Mouse (Mus musculus): Measurements from ENCODE around the gene Zfp664. TPM values are rescaled to one million over a fixed set of nuclear protein-coding genes. Genes with fewer than 3 reads are reported as not detected.
A peak's percentile ranks its signal among the peaks of the same experiment; 100 is the strongest.

Gene Zfp664
- total RNA-seq, 2 experiments from 2014 or later, result 17.0 to 21.8 TPM

DNA sequence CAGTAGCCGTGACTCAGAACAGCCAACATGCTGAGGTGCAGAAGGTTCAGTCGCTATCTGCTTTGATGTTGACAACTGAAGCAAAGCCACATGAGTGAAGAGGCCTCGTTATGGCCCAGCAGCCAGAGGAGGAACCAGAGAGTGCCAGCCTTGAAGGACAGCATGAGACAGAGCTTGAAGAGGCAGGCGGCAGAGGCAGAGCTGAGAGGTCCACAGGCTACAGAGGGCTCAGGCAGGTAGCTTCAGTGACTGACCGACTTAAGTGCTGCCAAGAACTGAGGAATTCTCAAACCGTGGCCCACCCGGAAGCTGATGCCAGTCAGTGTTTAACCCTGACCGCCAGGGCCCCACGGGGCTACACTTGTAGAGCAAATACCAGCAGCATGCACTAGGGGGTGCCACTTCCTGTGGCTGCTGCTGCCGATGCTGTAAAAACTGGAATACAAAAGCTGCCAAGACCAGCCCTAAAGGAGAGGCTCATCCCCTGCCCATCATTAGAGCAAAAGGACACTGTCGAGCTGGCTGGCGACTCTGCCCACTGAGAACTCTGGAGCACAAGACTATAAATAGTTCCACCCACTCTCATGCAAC lies 81.4 kb downstream of the Zfp664 start:
- intact Hi-C loops (cut with DNase I), result loop anchor here (1.0 to 10.0 kb wide), 2 partner anchors 70 to 161 kb away; no protein-coding TSS in a partner anchor
- Histone ChIP-seq H3K4me3 (no peak overlapping the region), H3K27ac (0 out of 2 replicates have a peak overlapping the region, but pooled peaks have one; percentile 8)
- peak; percentile 77 for DNase-seq
- peak; percentile 89 for TF ChIP-seq CTCF (IDR thresholded peaks at IDR 0.05)

DNA sequence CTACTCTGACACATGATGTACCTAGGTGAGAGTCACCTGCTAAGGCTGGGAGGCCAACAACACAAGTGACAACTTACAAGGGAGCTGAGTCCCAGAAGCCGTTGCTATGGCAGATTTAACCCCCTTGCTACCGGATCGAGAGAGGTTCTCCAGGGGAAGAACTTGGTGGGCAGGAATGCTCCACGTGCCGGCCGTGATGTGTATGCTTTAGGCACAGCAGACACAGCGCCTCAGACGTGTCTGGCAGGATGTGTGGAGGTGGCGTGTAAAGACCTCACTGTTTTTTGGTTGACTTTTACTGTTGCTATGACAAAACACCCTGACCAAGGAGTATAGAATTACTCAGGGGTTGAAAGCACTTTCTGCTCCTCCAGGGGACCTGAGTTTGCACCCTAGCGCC lies 81.9 kb downstream of the Zfp664 start:
- H3K27ac ChIP-seq, result no peak overlapping the region
- H3K4me3 ChIP-seq, result no peak overlapping the region
- TF ChIP-seq CTCF (IDR thresholded peaks at IDR 0.05), result no peak
- intact Hi-C loops (cut with DNase I), result loop anchor here (1.0 to 10.0 kb wide), 2 partner anchors 70 to 160 kb away; no protein-coding TSS in a partner anchor
- DNase-seq, result no peak

DNA sequence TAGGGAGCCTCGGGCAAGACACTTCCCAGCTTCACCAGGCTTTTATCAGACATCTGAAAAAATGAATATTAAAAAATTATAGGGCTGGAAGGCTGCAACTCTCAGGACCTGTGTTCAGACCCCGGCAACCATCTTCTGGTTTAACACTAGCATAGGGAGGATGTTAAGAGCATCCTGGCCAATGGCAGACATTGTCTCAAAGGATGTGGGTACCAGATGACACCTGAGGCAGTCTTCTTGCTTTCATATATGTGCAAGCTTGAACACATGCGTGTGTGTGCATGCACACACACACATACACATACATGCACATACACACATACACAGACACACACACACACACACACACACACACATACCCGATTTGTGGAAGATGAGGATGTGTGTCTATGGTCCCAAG lies 82.6 kb downstream of the Zfp664 start:
- intact Hi-C loops (cut with DNase I), result loop anchor here (10.0 kb wide), 1 partner anchor 160 kb away; no protein-coding TSS in a partner anchor

DNA sequence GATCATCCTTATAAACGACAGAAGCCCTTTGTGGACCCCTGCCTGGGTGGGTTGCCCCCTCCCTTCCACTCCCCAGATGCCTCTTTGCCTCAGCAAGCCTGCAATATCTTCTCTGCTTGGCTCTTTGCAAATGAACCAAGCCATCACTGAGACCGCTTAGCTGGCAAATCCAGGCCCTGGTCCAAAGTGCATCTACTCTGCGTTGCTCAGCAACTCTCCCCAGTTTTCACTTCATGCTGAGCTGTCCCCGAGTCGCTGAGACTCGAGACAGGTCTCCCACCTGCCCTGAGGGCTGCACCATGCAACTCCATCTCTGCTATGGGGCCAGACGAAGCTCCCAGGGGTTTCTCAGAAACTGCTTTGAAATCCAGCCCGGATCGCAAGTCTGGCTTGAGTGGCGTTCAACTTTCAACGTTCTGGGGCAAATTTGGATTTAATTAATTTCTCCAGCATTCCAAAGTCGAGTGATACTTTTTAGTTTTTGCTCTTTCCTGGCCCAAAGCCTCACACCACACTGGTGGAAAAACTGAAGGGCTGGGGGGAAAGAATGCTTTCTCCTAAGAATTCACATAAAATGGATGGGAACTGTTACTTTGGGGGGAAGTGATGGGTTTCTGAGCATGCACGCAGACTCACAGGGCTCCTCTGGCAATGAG lies 88.3 kb downstream of the Zfp664 start:
- no peak for DNase-seq
- intact Hi-C loops (cut with DNase I), result no loop called here
- no peak overlapping the region for H3K27ac ChIP-seq

More for the DNA sequence above, 82.6 kb downstream of the Zfp664 start:
- no peak overlapping the region for H3K4me3 ChIP-seq
- no peak for DNase-seq
- TF ChIP-seq CTCF (IDR thresholded peaks at IDR 0.05), result no peak
- H3K27ac ChIP-seq, result no peak overlapping the region

DNA sequence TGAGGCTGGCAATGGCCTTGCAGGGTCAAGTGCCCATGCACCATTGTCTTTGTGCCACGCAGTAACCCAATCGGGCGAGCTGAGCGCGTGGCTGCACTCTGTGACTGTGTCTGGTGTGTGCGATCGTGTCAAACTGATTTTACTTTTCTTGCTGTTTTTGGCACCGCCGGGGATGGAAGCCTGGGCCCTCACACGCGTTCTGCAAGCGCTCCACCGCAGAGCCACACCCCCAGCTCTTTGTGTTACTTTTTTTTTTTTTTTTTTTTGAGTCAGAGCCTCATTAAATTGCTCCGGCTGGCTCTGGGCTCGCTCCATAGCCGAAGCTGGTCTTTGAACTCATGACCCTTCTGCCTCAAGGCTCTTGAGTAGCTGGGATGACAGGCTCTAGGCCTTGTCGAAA lies 88.8 kb downstream of the Zfp664 start:
- Histone ChIP-seq H3K27ac (no peak overlapping the region), H3K4me3 (no peak overlapping the region)
- DNase-seq, result no peak
- intact Hi-C loops (cut with DNase I), result no loop called here
- TF ChIP-seq CTCF (IDR thresholded peaks at IDR 0.05), result no peak

More for the DNA sequence above, 88.3 kb downstream of the Zfp664 start:
- no peak for TF ChIP-seq CTCF (IDR thresholded peaks at IDR 0.05)
- H3K4me3 ChIP-seq, result no peak overlapping the region

Other genes starting within 250 kb of the Zfp664 start
- gene Atp6v0a2, start 234.1 kb upstream of the Zfp664 start, total RNA-seq (2021), result 10 to 100 TPM; 27.7 to 34.3 TPM
- gene Dnah10, start 137.6 kb upstream of the Zfp664 start, total RNA-seq (2021), result under 1 TPM; 0.03 to 0.22 TPM
- under 1 TPM; 0.45 to 0.64 TPM for gene Ccdc92, start 267 bp upstream of the Zfp664 start, total RNA-seq (2021)
- gene Rflna, start 140.5 kb downstream of the Zfp664 start, total RNA-seq (2021), result not detected

Data from gastrocnemius, adult 2 months (tissue).